Mouse (Mus musculus): ENCODE results near the gene Ppp2r3c.
"Not testable (repeated sequence)": the region's sequence is repeated elsewhere in the genome, so short reads cannot be mapped to it uniquely, and the experiment has no call there.

Ppp2r3c gene

GRCm38 (mm10) chr12:55302485-55303441, at the start of gene Ppp2r3c:
Gene Ppp2r3c (minus strand): TSS chr12:55302998.
- peak; percentile 94 for DNase-seq (ENCODE audit: low spot score)

- DNase-seq (ENCODE audit: low spot score), result no peak
Observed at GRCm38 (mm10) chr12:55344583-55344982, 41.8 kb upstream of the Ppp2r3c start.

GRCm38 (mm10) chr12:55343998-55344397, 41.2 kb upstream of the Ppp2r3c start:
- DNase-seq (ENCODE audit: low spot score), result no peak

DNA sequence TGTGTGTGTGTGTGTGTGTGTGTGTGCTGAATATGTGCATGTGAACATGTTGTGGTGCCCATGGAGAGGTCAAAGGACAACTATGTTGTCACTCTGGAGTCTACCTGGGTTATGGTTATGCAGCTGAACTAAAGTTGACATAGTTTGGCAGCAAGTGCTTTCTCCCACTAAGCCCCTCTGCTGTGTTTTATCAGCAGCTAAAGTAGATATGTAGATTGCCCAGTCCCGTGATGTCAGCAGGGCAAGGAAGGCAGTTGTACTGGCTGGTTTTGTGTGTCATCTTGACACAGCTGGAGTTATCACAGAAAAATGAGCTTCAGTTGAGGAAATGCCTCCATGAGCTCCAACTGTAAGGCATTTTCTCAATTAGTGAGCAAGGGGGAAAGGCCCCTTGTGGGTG, 40.2 kb upstream of the Ppp2r3c start:
- not testable (repeated sequence) for DNase-seq (ENCODE audit: low spot score)

DNA sequence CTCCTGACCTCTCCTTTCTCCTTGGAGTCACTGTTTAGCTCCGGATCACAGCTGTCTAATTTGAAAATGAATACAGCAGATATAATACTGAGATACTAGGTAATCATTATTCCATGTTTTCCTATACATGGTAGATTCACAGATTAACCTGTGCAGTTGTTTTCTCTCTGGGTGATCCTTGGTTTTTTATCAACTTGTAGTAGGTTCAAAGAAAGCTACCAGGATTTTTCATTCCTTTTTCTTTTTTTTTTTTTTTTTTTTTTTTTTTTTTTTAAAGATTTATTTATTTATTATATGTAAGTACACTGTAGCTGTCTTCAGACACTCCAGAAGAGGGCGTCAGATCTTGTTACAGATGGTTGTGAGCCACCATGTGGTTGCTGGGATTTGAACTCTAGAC, 35.7 kb upstream of the Ppp2r3c start:
- DNase-seq (ENCODE audit: low spot score), result not testable (repeated sequence)

- no peak for DNase-seq (ENCODE audit: low spot score)
Observed at GRCm38 (mm10) chr12:55333662-55334061, 30.9 kb upstream of the Ppp2r3c start.

- DNase-seq (ENCODE audit: low spot score), result no peak
Observed at GRCm38 (mm10) chr12:55329351-55329750, 26.6 kb upstream of the Ppp2r3c start.

- DNase-seq (ENCODE audit: low spot score), result no peak
Observed at GRCm38 (mm10) chr12:55328784-55329183, 26.0 kb upstream of the Ppp2r3c start.

DNA sequence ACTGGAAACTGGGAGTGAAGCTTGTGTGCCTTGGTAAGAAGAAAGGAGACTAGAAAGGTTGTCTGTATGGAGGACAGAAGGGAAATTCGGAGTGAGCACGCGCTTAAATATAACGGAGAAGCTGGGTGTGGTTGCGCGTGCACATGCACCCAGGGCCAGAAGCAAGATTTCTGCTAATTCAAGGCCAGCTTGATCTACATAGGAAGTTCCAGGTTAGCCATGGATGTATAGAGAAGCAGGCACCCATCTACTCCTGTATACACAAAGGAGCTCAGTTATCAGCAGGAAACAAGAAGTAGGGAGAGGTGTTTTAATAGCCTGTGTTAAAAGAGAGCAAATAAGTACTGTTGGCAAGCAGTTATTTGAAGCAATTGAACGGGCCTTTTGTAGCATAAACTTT, 22.9 kb upstream of the Ppp2r3c start:
- DNase-seq (ENCODE audit: low spot score), result no peak

DNA sequence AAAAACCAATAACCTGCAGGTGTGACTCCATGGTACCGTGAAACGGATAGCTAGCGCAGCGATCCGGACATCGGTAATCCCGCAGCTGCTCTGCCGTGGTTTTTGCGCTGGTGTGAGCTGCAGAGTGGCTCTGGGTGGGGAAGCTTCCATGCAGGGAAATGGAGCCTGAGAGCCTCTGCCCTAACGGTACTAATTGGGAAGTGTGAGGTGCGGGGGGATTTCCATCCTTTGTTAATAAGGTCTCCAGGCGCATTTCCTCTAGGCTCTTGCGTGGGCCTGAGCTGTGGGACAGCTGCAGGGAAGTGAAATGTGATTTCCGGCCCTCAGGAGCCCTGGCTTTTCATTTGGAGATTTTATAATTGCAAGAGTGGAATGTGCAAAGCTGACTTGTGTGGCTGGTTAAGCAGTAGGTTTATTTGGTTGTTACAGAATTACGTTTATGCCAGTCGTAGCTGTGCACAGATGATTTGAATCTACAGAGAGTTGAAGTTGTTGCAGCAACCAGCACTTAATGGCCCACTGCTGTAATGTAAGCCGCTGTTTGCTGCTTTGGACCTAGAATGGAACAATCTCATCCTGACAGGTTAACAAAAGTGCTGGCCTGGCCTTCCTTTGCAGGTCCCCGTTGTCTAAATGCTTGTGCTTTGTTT, 19.0 kb upstream of the Ppp2r3c start:
- no peak for DNase-seq (ENCODE audit: low spot score)

DNA sequence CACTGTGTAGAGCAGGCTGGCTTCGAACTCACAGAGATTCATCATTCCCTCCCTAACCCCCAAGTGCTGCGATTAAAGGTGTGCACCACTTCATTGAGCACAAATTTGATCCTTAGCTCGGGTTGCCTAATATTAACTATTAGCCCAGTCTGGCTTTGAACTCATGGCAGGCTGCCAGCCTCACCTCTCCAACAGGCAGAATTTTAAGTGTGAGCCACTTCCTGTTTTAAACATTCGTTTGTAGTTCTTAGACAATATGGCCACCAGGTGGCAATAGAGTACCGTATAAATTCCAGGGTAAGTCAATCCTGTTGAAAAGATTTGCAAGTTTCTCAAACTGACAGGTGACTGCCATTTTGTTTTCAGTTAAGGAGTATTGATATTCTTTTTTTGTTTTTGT, 12.4 kb upstream of the Ppp2r3c start:
- peak; percentile 88 for DNase-seq (ENCODE audit: low spot score)

DNA sequence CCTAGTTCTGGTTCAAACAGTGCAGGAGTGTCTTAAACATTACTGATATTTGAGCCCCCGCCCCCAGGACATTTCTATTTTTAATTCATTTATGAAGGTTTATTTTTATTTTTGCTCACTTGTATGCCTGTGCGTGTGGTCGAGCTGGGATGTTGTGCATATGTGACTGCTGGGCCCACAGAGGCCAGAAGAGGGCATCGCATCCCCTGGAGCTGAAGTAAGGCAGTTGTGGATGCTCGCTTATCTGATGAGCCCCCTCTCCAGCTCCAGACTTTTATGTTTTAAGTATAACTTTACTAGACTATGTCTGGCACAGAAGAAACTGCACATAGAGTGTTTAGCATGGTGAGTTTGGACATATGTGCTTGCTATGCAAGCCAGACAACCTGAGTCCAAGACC, 11.1 kb upstream of the Ppp2r3c start:
- no peak for DNase-seq (ENCODE audit: low spot score)

- DNase-seq (ENCODE audit: low spot score), result no peak
Observed at GRCm38 (mm10) chr12:55311841-55312240, 9.0 kb upstream of the Ppp2r3c start.

DNA sequence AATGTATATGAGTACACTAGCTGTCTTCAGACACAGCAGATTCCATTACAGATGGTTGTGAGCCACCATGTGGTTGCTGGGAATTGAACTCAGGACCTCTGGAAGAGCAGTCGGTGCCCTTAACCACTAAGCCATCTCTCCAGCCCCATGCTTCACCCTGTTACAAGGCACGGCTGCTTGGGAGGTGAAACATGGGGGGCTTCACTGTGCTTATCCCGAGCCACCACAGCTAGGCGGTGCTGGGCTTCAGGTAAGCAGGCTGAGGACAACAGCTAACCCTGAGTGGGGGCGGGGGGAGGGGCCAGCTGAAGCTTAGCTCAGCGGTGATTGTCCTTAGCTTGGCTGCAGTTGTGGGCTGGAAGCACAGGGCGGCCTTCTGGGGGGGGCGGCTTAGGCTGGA, 6.7 kb upstream of the Ppp2r3c start:
- DNase-seq (ENCODE audit: low spot score), result no peak

DNA sequence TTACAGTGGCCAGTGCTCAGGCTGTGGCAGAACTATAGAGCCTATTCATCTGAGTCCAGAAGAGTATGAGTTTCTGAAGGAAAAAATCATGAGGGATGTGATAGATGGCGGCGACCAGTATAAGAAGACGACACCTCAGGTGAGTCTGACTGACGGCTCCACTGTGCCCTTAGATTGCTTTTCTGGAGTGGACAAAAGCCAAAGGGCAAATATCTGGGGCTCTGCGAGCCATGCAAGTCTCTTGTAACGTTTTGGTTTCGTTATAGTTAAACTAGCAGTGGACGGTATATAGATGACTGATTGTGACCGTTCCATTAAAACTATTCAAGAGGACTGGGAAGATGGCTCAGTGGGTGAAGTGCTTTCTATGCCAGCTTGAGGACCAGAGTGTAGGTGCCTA, 5.9 kb upstream of the Ppp2r3c start:
- no peak for DNase-seq (ENCODE audit: low spot score)

GRCm38 (mm10) chr12:55307566-55307965, 4.8 kb upstream of the Ppp2r3c start:
- no peak for DNase-seq (ENCODE audit: low spot score)

GRCm38 (mm10) chr12:55306371-55306770, 3.6 kb upstream of the Ppp2r3c start:
- DNase-seq (ENCODE audit: low spot score), result no peak

GRCm38 (mm10) chr12:55301472-55302300, 1.1 kb downstream of the Ppp2r3c start:
- DNase-seq (ENCODE audit: low spot score), result peak; percentile 11

DNA sequence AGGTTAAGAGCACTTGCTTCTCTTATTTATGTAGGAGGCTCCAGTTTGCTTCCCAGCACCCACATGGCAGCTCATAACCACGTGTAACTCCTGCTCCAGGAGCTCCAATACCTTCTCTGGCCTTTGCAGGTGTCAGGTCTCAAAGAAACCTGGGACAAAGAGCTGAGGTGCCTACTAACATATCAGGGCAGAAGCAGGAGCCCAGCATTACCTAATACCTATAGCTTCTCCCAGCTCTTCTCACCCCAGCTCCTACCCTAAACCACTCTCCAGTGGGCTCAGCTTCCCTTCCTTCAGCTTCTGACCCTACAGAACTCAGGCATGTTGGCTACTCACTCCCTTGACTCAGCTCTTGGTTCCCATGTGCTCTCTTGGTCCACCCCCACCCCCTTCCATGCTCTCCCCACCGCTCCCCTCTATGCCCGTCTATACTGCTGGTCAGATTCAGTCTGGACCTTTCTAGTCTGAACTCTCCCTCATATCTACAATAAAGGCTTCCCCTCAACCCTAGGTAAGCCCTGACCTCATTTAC, 1.9 kb downstream of the Ppp2r3c start:
- DNase-seq (ENCODE audit: low spot score), result no peak

DNA sequence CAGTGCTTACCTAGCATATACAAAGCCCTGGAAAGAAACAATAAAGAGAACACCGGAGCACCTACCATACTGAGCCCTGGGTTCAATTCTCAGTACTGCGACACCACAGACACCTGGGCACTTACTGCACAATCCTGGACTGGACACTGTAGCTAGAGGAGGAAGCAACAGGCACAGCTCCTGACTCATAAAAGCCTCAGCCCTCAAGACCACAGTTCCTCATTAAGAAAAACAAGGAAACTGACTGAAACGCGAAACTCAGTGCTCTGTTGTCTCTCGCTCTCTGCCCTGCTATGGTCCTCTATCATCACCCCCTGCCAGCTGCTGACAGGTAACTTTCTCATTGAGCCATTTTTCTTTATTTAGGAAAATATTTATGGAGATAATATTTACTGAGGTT, 3.5 kb downstream of the Ppp2r3c start, which contains the start of gene 1110008L16Rik:
Gene 1110008L16Rik (plus strand): TSS at position 242 of the 400 bp plus-strand sequence.
- DNase-seq (ENCODE audit: low spot score), result no peak

- DNase-seq (ENCODE audit: low spot score), result no peak
Observed at GRCm38 (mm10) chr12:55298112-55298511, 4.7 kb downstream of the Ppp2r3c start.

- DNase-seq (ENCODE audit: low spot score), result not testable (repeated sequence)
Observed at GRCm38 (mm10) chr12:55277583-55277982, 25.2 kb downstream of the Ppp2r3c start.

Data from MN1 (cell line).